Mouse (Mus musculus) liver, embryonic 13.5 days (tissue): Measurements from ENCODE around the gene Dag1. TPM values are rescaled to one million over a fixed set of nuclear protein-coding genes. Genes with fewer than 3 reads are reported as not detected.

Experiments
- polyA plus RNA-seq: library from polyadenylated mRNA; unstranded; fragments of >200 nt; fragmentation: Nextera tagmentation; extraction: Ambion mirVana; gene quantifications from 2 replicates; pipeline ENCODE4 v1.2.1, GENCODE M21; 2015

Gene Dag1
- polyA plus RNA-seq, 1 experiment from 2014 or later: 12.7 TPM

Other genes starting within 250 kb of the Dag1 start
- gene Gmppb, start 214.7 kb downstream of the Dag1 start, polyA plus RNA-seq: 21.0 TPM in 2 replicates
- 1.2 and 1.4 TPM in 2 replicates for gene Amigo3, start 210.8 kb downstream of the Dag1 start, polyA plus RNA-seq
- 15.5 and 18.6 TPM in 2 replicates for gene Mst1, start 183.5 kb downstream of the Dag1 start, polyA plus RNA-seq
- 80.8 and 88.0 TPM in 2 replicates for gene Rnf123, start 180.6 kb downstream of the Dag1 start, polyA plus RNA-seq
- 176 and 195 TPM in 2 replicates for gene Apeh, start 169.4 kb downstream of the Dag1 start, polyA plus RNA-seq
- gene Bsn, start 73.6 kb downstream of the Dag1 start, polyA plus RNA-seq: 2.3 and 2.5 TPM in 2 replicates
- gene Nicn1, start 26.5 kb upstream of the Dag1 start, polyA plus RNA-seq: 4.7 and 5.6 TPM in 2 replicates
- 14.0 and 14.1 TPM in 2 replicates for gene Amt, start 32.9 kb upstream of the Dag1 start, polyA plus RNA-seq
- gene Rhoa, start 42.2 kb upstream of the Dag1 start, polyA plus RNA-seq: 235 and 296 TPM in 2 replicates
- 12.7 TPM in 2 replicates for gene Tcta, start 42.2 kb upstream of the Dag1 start, polyA plus RNA-seq
- gene Gpx1, start 74.9 kb upstream of the Dag1 start, polyA plus RNA-seq: 6,829 and 6,884 TPM in 2 replicates
- 67.0 and 71.0 TPM in 2 replicates for gene Usp4, start 83.9 kb upstream of the Dag1 start, polyA plus RNA-seq
- 0.47 and 0.68 TPM in 2 replicates for gene 1700102P08Rik, start 128.8 kb upstream of the Dag1 start, polyA plus RNA-seq
- 0.30 and 0.35 TPM in 2 replicates for gene Ccdc36, start 164.5 kb upstream of the Dag1 start, polyA plus RNA-seq
- gene BC048562, start 172.5 kb upstream of the Dag1 start, polyA plus RNA-seq: not detected in 2 replicates
- gene Ccdc71, start 196.6 kb upstream of the Dag1 start, polyA plus RNA-seq: 23.5 and 26.0 TPM in 2 replicates
- gene Klhdc8b, start 197.6 kb upstream of the Dag1 start, polyA plus RNA-seq: 12.3 and 12.8 TPM in 2 replicates
- 5.3 and 6.4 TPM in 2 replicates for gene Lamb2, start 215.8 kb upstream of the Dag1 start, polyA plus RNA-seq
- gene Usp19, start 226.6 kb upstream of the Dag1 start, polyA plus RNA-seq: 26.0 and 27.0 TPM in 2 replicates
- 63.1 and 66.1 TPM in 2 replicates for gene Qars, start 243.7 kb upstream of the Dag1 start, polyA plus RNA-seq